Mouse (Mus musculus): Measurements from ENCODE around the gene Pga5.

Pga5 gene

DNA sequence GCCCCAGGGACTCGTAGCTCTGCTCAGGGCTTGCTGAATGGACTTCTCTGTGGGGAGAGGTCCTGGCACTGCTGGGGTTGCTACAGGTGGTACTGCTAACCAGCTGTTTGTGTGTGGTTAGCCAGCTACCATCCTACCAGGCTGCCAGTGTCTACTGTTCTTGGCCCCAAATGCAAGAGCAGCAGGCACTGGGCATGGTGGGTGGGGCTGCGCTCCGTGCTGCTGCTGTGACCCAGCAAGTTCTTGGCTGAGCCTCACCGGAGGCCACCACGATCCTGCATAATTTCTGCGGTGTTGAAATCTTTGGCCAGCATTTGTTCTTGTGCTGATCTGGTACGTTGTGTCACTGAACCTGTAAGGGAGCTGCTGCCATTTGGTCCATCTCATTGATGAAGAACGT, 25.6 kb upstream of the Pga5 start:
- DNase-seq (ENCODE audit: extremely low spot score, low spot score): no peak

DNA sequence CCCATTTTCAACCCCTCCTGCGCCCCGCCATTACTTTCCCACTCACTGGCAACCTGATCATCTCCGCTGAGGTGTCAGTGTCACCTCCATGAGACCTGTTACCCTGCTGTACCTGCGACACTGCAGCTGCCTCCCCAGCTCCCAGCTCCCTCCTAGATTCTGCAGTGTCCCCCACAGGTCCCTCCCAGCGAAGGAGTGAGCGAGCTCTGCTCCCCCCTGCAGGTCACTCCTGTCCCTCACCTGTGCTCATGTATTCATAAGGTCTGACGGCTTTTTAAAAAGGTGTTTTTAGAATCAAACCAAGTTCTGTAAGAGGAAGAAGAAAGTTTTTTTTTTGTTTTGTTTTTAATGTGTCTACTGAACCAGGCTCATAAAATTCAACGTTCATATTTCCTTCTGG, 24.3 kb upstream of the Pga5 start:
- no peak for DNase-seq (ENCODE audit: extremely low spot score, low spot score)

DNA sequence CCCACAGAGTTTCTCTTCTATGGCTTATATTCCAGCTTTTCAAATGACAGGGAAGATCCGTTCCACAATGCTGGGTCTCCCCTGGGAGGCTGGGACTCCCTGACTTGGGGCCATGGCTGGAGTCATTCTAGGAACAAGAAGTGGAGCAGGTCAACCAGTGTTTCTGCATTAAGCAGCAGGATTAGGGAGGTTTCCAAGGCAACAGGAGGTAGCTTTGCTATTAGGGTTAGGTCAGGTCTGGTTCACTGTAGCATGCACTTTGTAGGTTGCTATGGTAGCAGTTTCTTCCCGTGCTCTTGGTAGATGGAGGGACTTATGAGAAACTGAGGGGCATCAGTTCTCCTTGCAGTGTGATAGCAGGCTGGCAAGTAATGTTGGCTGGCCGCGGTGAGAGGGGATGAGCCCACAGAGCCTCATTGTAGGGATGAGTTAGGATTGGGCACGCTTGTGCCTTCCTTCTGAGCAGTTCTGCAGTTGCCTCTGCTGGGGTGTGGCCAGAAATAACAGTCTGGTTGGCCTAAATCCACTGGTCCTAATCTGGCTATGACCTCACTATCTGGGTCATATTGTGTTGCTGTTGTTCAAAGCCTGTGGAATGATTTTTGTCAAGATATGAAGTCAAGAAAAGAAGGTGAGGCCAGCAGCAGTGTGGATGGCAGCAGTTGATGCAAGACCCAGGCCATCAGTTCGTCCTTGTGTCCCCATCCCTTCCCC, 23.3 kb upstream of the Pga5 start:
- DNase-seq (ENCODE audit: extremely low spot score, low spot score): no peak

DNA sequence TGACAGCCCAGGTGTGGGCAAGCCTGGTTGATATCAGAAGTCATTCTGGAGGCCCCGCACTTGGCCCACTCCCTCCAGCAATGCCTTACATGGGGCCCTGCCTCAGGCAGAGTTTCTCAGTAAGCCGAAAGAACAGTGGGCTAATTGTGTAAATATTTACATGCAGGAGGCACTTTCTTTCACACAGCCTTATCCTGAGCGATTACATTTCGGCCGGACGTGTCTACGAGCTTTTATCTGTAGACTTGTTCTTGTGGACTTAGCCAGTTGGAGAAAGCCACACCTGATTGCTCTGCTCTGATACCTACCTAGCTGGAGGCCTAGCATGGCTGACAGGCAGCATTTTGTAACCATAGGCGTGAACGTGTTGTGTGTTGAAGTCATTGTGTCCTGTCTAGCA, 22.0 kb upstream of the Pga5 start:
- DNase-seq (ENCODE audit: extremely low spot score, low spot score): no peak

DNA sequence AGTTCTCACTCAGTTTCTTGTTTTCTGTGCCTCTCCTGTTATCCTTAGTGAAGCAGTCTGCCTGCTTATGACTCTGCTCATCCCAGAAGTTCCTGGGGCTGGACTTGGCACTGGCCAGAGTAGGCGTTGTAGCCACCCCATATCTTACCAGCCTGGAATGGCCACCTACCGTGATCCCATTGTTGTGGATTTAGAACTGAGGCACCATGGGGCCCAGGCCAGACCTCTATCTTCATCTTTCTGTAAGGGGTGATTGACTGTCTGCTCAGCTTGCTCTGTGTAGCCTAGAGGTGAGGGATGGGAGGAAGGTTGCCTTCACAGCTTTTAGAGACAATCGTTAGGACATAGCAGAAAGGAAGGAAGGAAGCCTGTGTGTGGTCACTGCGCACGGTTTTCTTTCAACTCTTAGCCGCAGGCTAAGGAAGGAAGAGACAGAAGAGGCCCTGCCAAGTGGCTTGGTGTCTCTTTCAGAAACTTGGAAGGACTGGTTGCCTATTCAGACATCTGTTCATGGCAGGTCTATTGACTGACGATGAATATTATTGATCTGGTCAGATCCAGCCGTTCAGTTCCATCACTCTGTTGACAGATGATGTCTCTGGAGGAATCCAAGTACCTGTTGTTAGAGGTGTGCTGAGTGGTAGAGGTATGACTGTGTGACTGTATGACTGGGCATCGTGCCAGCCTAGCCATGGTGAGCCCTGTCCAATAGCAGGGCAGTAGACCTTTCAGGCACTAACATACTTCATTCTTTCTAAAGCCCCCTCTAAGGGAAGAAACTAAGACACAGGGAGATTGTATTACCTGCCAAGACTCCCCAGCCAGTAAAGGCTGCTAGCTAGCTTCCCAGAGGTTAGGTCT, 20.5 kb upstream of the Pga5 start:
- no peak for DNase-seq (ENCODE audit: extremely low spot score, low spot score)

DNA sequence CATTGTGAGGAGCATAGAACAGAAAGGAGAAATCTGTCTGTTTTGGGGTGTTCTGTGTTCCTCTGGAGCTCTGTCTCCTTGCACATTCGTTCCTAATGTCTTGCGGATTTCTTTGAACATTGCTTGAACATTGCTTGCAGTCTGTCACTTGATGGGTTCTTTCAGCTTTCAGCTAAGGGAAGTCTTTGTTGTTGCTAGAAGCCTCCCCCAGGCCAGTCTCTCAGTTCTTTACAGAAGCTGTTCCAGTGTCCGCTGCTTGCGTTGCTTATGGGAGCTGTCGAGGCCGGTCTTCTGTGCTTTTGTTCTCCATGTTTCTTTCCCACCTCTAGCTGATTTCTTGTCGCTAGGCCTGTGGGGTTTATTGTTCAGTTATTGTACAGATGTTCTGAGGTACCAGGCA, 17.9 kb upstream of the Pga5 start:
- DNase-seq (ENCODE audit: extremely low spot score, low spot score): no peak

DNA sequence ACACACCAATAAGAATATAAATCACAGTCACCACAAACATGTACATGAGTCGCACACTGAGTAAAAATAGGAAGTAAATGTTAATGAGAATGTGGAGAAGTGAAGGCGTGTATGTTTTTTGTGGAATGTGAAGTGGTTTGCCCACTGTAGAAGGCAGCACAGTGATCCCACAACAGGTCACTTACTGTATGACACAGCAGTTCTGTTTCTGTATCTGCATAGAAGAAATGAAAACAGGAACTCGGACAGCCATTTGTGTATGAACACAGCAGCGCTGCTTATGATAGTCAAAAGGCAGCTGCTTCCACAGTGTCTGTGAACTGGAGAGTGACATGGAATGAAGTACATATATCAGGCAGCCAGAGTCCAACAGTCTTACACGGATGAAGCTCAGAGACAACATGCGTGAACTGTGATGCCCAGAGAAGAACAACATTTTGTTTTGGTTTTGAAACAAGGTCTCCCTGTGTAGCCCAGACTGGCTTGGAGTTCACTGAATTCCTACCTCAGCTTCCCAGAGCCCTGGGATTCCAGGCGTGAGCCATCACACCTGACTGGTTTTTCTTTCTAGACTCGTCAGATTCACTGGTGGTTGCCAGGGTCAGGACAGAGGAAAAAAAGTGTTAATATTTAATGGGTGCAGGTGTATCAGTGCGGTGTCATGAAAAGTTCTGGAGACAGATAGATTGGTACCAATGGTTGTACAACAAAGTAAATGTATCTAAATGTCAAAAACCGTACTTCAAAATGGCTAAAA, 16.2 kb upstream of the Pga5 start:
- no peak for DNase-seq (ENCODE audit: extremely low spot score, low spot score)

DNA sequence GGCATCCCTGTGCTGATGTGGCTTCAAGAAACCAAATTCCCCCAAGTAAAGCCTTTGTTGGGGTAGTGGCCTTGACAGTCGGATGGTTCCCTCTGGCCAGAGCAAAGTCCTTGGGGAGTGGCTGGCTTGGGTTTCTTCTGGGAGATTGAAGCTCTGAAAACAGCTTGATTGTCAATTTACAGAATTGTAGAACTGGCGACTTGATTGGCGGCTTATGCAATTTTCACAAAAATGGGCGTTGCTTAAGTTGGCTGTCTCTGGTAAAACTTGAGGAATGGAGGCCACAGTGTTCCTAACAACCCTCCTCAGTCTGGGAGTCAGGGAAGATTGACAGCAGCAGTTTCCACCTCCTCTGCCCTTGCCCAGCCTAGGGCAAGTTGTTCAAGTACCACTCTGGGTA, 14.5 kb upstream of the Pga5 start:
- no peak for DNase-seq (ENCODE audit: extremely low spot score, low spot score)

DNA sequence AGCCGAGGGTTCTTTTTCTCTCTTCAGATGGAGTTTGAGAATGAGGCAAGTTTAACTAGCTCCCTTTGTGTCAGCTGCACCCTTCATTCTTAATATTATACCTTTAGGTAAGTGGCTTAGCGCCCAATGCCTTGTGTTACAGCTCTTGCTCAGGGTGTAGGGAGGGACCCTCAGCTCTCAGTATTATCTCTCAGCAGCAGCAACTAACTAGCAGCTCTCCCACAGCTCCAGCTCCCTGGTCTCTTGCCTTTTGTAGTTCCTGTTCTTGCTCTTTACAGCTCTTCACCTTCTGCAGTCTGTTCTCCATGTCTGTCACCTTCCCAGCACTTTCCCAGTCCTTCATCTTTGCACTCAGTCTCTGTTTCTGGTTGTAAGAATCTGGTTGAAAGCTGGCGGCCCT, 13.8 kb upstream of the Pga5 start:
- no peak for DNase-seq (ENCODE audit: extremely low spot score, low spot score)

DNA sequence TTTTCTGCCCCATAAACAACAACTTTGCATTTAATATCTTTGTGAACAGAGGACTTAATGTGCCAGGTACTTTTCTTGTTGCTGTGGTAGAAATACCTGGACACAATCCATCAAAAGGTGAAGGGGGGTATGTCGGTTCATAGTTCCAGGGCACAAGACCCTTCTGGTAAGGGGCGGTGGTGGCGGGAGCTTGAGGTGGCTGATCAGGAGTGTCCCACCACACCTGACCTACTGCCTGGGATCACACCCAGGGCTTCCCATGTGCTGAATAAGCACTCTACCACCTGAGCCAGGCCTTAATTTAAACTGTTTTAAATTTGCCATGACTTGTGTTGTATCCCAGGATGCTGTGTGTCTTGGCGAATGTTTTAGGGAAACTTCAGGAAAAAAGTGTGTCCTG, 13.2 kb upstream of the Pga5 start:
- no peak for DNase-seq (ENCODE audit: extremely low spot score, low spot score)

DNA sequence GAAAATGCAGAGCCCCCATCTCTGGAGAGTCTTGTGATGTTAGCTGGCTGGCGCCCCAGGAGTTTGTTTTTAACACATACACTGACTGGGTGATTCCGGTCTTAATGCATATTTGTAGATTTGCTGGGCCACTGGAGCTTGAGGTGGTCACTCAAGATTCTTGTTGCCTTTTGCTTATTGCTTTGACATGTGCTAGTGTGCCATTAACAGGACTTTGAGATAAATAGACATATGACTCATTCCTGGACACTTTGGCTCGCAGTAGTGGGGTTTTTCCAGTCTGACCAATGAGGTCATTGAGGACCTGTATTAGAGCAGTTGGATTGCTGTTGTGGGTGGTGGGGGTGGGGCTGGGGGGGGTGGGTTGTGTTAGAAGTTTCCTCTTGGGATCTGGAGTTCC, 12.5 kb upstream of the Pga5 start:
- no peak for DNase-seq (ENCODE audit: extremely low spot score, low spot score)

DNA sequence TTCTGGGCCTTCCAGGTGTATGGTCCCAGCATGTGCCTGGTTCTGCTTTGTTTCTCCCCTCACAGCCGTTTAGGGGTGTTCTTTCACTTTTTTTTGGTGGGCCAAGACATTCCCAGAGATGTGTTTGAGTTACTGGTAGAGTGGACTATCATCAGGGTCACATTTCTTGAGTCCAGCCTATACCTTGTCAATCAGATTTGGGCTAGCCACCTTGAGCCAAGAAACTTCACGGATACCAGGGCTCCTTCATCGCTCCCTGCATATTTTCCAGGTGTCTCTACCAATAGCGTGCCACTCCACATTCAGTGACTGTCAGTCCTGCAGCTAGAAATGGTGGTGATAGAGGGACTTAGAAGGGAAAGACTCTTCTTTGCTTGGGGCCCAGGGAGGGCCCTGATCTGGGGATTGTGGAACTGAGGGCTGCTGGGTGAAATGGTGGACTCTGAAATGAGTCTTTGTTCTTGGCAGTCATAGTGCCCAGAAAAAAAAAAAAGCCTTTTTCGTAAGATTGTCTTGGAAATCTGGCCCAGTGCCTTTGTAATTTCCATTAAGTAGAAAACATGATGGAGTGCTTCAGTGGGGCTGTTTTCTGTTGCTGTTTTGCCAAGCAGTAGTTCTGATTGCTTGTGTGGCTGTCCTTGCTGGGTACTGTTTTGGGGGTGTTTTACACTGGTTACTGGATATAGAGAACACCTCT, 11.7 kb upstream of the Pga5 start:
- peak; percentile 24 for DNase-seq (ENCODE audit: extremely low spot score, low spot score)

DNA sequence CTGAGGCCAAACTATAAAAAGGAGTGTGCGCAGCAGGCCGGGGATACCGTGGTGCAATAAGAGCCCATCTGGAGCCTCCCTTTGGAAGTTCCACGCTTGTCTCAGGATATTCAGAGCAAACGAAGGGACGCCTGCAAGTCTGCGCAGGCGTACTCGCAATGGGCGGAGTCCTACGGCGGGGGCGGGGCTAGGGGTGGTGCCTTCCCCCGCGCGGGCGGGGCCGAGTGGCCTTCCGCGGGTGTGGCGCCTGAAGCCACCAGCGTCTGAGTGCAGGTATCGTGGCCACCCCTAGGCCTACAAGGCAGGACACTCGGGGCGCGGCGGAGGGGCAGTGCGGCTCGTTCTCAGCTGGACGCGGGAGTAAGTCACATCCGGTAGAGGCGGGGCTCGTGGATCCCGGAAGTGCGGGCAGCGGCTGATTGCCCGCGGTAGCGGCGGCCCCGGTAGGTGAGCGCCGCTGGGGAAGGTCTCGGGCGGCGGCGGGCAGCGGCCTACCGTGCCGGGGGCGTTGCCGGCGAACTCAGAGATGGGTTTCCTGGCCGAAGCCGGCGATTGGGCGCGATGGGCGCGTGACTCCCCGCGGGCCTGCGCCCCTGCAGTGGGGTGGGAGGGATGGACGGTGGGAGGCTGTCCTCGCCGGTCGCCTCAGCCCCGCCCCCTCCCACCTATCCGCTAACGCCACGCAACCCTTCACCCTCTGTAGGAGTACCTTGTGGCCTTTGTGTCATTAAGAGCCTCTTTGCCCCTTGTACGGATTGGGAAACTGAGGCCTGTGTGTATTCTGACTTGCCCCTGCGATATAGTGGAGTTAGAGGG, 10.9 kb upstream of the Pga5 start, which contains the start of gene Vps37c:
Vps37c (plus strand) TSS at position 199 of the 816 bp plus-strand sequence.
- DNase-seq (ENCODE audit: extremely low spot score, low spot score): peak; percentile 95

DNA sequence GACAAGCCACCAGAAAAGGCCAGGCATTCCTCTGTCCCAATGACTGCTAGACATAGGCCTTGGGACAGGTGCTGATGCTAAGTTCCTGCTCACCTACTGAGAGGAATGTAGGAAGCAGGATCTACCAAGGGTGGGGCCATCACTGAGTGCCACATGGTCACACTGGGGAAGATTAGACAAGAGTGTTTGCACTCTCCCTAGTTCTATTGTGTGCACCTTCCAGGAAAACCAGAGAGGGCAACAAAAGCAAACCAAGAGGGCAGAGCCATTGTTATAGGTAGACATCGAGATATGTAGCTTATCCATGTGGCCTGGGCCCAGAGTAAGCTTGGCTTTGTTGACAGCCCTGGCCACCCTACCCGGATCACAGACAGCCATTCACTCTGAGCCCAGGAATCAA, 7.9 kb upstream of the Pga5 start:
- DNase-seq (ENCODE audit: extremely low spot score, low spot score): no peak

DNA sequence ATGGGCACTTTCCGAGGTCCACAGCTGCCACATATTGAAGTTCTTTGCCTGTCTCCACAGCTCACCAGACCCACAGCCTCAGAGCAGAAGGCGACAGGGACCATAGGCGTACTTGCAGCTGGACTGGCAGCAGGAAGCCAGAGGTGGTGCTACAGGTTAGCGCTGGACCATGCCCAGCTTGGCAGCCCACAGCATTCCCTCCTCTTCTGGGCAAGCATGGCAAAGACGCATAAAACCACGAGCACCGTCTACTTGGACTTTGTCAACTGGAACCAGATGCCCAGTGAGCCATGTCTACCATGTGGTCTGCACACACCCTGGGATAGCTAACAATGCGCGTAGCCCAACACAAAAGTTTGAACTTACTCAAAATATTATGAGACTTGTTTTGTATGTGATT, 7.2 kb upstream of the Pga5 start:
- no peak for DNase-seq (ENCODE audit: extremely low spot score, low spot score)

DNA sequence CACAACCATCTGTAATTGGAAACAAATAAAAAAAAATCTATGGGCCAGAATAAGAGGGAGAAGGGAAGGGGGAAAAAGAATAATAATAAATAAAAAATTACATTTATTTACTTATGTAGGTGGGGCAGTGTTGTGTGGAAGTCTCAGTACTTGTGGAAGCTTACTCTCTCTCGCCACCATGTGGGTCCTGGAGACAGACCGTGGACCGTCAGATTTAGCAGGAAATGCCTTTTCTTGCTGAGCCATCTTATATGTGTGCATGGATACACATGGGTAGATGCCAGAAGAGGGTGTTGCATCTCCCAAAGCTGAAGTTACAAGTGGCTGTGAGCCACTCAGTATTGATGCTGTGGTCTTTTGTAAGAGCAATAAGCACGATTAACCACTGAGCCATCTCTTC, 3.7 kb upstream of the Pga5 start:
- no peak for DNase-seq (ENCODE audit: extremely low spot score, low spot score)

DNA sequence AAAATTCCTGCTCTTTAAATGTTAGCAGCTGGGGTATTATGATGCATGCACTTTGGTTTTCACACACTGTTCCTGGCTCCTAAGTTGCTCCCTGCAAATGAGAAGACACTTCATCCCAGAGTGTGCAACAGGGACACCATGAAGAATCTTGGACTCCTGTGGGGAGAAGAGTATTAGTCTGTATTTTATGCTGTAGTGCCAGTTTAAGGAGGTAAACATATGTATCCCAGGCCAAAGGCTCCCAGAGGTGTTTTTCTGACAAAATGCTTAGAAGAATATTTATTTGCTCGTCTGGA, 849 bp upstream of the Pga5 start:
- no peak for DNase-seq (ENCODE audit: extremely low spot score, low spot score)

DNA sequence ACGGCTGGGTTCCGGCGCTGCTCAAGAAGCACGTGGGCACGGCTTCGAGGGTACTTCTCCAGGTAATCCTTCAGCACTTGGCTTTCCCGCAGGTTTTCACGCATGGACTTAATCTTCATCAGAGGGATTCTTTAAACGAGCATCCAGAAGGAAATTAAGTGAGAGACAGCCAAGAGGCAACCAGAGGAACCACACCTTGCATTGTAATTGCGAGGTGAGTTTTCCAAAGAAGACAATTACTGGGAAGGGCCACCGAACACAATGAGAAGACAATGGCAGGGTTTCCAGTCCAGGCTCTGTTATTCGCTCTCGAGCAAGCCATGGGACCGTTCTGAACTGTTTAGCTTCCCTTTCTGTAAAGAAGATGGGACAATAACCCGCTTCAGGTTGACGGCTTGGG, 1.2 kb downstream of the Pga5 start:
- no peak for DNase-seq (ENCODE audit: extremely low spot score, low spot score)

DNA sequence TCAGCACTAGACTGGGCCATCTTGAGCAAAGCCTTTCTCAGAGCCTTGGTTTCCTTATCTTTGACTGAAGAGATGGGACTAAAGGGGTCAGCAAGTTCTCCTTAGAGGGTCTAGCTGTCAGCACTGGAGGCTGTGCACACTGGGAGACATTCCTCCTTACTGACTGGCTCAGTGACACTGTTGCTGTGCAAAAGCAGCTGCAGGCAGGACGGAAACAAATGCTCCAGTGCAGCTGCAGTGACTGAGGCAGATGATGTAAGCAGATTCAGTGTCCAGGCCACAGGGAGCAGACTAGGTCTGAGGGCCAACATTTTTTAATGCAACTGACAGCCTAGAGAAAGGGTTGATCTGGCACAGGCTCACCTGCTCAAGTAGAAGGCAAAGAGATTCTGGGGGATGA, 4.6 kb downstream of the Pga5 start:
- DNase-seq (ENCODE audit: extremely low spot score, low spot score): no peak

DNA sequence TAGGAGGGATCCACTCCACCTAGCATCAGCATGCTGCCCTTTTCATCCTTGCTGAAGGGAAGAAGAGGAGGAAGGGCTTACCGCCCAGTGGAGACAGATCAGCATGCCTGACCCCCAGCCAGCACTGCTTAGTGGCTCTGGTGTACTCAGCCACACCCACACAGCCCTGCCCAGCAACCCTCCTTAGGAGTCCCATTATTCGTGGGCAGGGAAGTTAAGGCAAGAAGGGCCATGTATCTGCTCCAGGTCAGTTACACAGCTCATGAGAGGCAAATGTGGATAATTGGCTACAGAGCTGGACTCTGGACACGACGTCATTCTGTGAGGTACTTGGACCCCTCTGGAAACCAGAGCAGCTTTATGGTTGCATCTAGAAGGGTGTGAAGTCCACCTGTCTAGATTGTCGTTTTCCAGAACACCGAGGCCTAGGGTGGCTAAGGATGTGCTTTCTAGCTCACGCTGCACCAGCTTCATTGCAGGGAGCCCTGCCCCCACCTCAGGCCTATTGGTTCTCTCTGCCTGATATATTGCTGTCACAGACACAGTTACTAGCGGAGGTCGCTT, 5.9 kb downstream of the Pga5 start:
- DNase-seq (ENCODE audit: extremely low spot score, low spot score): no peak

DNA sequence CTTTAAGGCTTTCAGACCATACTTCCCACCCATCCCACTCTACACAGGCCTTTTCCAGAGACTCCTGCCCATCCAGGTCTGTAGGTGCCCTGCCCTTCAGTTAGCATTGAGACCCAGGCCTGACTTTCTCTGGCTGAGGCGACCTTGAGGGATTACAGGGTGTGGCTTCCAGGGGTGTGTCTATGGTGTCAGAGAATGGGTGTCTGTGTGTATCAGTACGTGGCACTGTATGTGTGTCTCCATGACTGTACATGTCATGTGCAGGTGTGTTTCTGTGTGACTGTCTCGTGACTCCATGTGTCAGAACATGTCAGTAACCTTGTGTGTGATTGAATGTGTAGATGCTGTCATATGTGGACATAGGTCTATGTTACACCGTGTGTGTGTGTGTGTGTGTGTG, 6.6 kb downstream of the Pga5 start:
- DNase-seq (ENCODE audit: extremely low spot score, low spot score): no peak
